Mouse (Mus musculus) gonadal fat pad, adult 2 months (tissue): ENCODE data around the gene Btf3. TPM values are rescaled to one million over a fixed set of nuclear protein-coding genes. Genes with fewer than 3 reads are reported as not detected.

Source experiments
- DNase-seq: peaks from one replicate; pipeline ENCODE4 v3.0.0-alpha.2; 2012; ENCODE audit warnings: low read depth
- polyA plus RNA-seq: library from polyadenylated mRNA; depleted of rRNA; stranded (reverse); fragments of >200 nt; gene quantifications from 2 replicates; pipeline ENCODE4 v1.2.3, GENCODE M21; 2012

Btf3 gene
- polyA plus RNA-seq, 1 experiment, result 149 TPM

- DNase-seq, result no peak
Observed at GRCm38 (mm10) chr13:98336205-98336604, 19.4 kb upstream of the Btf3 start.

- DNase-seq, result no peak
Observed at GRCm38 (mm10) chr13:98332106-98332505, 15.3 kb upstream of the Btf3 start.

- no peak for DNase-seq
Observed at GRCm38 (mm10) chr13:98325034-98325433, 8.2 kb upstream of the Btf3 start.

GRCm38 (mm10) chr13:98317911-98318310 is 1.1 kb upstream of the Btf3 start:
- DNase-seq, result no peak

- DNase-seq, result no peak
Observed at GRCm38 (mm10) chr13:98317246-98317677, 456 bp upstream of the Btf3 start.

- no peak for DNase-seq
Observed at GRCm38 (mm10) chr13:98316140-98316479, 696 bp downstream of the Btf3 start.

GRCm38 (mm10) chr13:98315124-98315523 is 1.7 kb downstream of the Btf3 start:
- DNase-seq, result no peak

GRCm38 (mm10) chr13:98313631-98314030 is 3.2 kb downstream of the Btf3 start:
- no peak for DNase-seq

- DNase-seq, result no peak
Observed at GRCm38 (mm10) chr13:98311597-98311996, 5.2 kb downstream of the Btf3 start.

GRCm38 (mm10) chr13:98308724-98309123 is 8.1 kb downstream of the Btf3 start:
- DNase-seq, result no peak

GRCm38 (mm10) chr13:98308004-98308403 is 8.8 kb downstream of the Btf3 start:
- no peak for DNase-seq

GRCm38 (mm10) chr13:98306852-98307475 is 9.8 kb downstream of the Btf3 start:
- no peak for DNase-seq

- DNase-seq, result no peak
Observed at GRCm38 (mm10) chr13:98306393-98306792, 10.4 kb downstream of the Btf3 start.

- no peak for DNase-seq
Observed at GRCm38 (mm10) chr13:98305257-98305656, 11.5 kb downstream of the Btf3 start.

- DNase-seq, result no peak
Observed at GRCm38 (mm10) chr13:98298833-98299758, 17.7 kb downstream of the Btf3 start.

GRCm38 (mm10) chr13:98297883-98298482 is 18.8 kb downstream of the Btf3 start:
- no peak for DNase-seq

GRCm38 (mm10) chr13:98296072-98296471 is 20.7 kb downstream of the Btf3 start:
- DNase-seq, result no peak

GRCm38 (mm10) chr13:98291712-98292111 is 25.1 kb downstream of the Btf3 start:
- no peak for DNase-seq

GRCm38 (mm10) chr13:98290719-98291118 is 26.1 kb downstream of the Btf3 start:
- no peak for DNase-seq

- no peak for DNase-seq
Observed at GRCm38 (mm10) chr13:98280990-98281650, 35.7 kb downstream of the Btf3 start.

- no peak for DNase-seq
Observed at GRCm38 (mm10) chr13:98279686-98280085, 37.1 kb downstream of the Btf3 start, which contains the start of gene Gm21976. Gene Gm21976, plus strand, starts transcription at chr13:98279887.

GRCm38 (mm10) chr13:98277501-98277900 is 39.3 kb downstream of the Btf3 start:
- DNase-seq, result no peak
